Mouse (Mus musculus): ENCODE measurements around the gene Dcaf5. TPM values are rescaled to one million over a fixed set of nuclear protein-coding genes. Genes with fewer than 3 reads are reported as not detected.

Gene Dcaf5
- total RNA-seq, 2 experiments from 2014 or later: 70.9 to 74.1 TPM

GRCm38 (mm10) chr12:80410855-80411254 is 25.5 kb downstream of the Dcaf5 start:
- DNase-seq (ENCODE audit: low spot score in 2 of 2): no peak

DNA sequence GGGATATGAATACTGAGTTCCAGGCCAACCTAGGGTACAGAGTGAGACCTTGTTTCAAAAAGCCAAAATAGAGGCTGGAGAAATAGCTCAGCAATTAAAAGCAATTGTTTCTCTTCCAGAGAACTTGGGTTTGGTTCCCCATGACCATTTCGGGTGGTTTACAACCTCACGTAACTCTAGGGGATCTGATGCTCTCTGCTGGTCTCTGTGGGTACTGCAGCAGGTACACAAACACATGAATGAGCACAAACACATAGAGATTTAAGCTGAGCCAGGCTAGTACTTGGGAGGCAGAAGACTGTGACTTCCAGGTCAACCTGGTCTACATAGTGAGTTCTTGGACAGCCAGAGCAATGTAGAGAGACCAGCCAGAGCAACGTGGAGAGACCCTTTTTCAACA is 28.6 kb downstream of the Dcaf5 start:
- peak in 1 of 2 experiments; percentile 25 for DNase-seq (ENCODE audit: low spot score in 2 of 2)

- DNase-seq (ENCODE audit: low spot score in 2 of 2): peak in 1 of 2 experiments; percentile 25
These were observed 29.8 kb downstream of the Dcaf5 start for GRCm38 (mm10) chr12:80406650-80407049.

- no peak for DNase-seq (ENCODE audit: low spot score in 2 of 2)
These were observed 32.3 kb downstream of the Dcaf5 start for GRCm38 (mm10) chr12:80404139-80404538.

GRCm38 (mm10) chr12:80399147-80399546 is 37.3 kb downstream of the Dcaf5 start:
- no peak for DNase-seq (ENCODE audit: low spot score in 2 of 2)

DNA sequence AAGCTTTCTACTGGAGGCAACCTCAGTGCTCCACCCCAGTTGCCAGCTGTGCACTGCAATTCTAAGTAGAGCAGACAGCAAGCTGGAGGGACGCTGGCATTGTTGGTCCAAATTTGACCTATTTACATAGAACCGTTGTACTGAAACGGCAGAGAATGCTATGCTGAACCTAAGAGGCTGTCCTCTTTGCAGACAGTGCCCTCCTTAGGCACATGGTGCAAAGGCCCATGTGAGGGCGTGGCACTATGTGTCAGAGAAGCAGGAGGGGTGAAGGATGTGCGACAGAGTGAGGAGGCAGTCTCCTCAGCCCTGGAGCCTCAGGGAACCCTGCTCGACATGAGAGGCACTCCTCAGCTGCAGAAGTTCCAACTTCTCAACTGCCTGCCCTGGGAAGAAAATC is 40.0 kb downstream of the Dcaf5 start:
- no peak for DNase-seq (ENCODE audit: low spot score in 2 of 2)

DNA sequence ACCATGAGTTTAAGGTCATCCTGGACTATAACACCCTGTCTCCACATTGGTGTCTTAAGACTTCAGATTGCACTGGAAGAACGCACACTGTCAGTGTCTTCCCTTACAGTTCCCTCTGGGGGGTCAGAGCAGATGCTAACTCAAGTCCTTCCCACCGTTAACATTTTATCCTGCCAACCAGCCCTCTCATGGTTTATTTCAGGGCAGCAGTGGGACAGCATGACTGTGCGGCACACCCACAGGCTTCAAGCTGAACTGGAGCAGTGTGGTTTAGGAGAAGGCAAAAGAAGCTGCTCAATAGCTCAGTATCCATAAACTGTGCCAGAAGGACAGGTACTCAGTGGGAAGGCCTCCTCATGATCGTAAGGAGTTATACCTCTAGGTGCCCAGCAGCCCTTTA is 41.1 kb downstream of the Dcaf5 start:
- DNase-seq (ENCODE audit: low spot score in 2 of 2): peak; percentile 52 to 56

GRCm38 (mm10) chr12:80394045-80394444 is 42.4 kb downstream of the Dcaf5 start:
- DNase-seq (ENCODE audit: low spot score in 2 of 2): no peak

GRCm38 (mm10) chr12:80389448-80389847 is 47.0 kb downstream of the Dcaf5 start:
- DNase-seq (ENCODE audit: low spot score in 2 of 2): no peak

DNA sequence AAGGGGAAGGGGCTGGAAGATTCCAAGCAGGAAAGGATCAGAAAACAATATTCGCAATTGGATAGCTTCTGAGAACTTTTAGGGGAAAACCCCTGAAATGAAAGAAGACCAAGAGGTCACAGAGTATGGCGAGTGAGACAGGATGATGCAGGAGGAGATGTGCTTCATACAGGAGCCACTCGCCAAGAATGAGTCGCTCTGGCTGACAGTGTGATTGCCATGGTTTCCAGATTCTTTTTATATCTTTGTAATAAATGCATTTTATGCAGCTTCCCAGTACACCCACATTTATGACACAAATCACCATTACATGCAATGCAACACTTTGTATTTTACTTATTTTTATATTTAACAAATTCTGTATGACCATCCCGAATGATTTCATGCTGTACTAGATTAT is 49.1 kb downstream of the Dcaf5 start:
- no peak for DNase-seq (ENCODE audit: low spot score in 2 of 2)

GRCm38 (mm10) chr12:80385361-80385760 is 51.0 kb downstream of the Dcaf5 start:
- no peak for DNase-seq (ENCODE audit: low spot score in 2 of 2)

DNA sequence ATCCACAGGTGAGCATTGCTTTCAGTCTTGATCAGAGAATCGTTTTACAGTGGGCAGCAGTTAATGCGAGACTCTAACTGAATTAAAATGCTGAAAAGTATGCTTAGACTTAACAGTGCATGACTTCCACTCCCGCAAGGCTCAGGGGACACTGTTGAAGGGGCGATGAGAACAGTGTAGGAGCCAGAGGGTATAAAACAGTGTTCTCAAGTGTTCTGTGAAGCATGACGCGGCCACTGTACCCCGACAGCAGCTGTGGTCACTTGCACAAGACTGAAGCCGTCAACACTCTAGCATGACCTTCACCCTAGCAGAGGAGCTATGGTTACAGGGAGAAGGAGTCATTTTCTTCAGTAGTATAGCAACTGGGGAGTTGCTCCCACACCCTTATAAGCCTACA is 52.9 kb downstream of the Dcaf5 start:
- no peak for DNase-seq (ENCODE audit: low spot score in 2 of 2)

- no peak for DNase-seq (ENCODE audit: low spot score in 2 of 2)
These were observed 53.6 kb downstream of the Dcaf5 start for GRCm38 (mm10) chr12:80382794-80383193.

GRCm38 (mm10) chr12:80379831-80380457 is 56.5 kb downstream of the Dcaf5 start:
- DNase-seq (ENCODE audit: low spot score in 2 of 2): peak in 1 of 2 experiments; percentile 31

DNA sequence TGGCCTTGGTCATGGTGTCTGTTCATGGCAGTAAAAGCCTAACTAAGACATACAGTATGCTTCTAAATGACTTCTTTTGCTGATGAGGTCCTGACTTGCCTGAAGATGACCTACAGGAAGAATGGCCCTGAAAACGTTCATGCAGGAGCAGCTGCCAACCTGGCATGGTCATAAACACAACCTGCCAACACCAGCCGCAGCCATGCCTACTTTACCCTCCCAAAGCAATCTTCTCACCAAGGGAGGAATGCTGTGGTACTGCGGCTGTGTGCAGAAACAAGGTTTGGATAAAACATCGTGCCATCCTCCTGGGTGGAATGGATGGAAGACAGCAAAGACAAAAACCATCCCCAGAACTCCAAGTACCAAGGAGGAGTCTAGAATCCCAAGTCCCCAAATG is 57.0 kb downstream of the Dcaf5 start:
- no peak for DNase-seq (ENCODE audit: low spot score in 2 of 2)

DNA sequence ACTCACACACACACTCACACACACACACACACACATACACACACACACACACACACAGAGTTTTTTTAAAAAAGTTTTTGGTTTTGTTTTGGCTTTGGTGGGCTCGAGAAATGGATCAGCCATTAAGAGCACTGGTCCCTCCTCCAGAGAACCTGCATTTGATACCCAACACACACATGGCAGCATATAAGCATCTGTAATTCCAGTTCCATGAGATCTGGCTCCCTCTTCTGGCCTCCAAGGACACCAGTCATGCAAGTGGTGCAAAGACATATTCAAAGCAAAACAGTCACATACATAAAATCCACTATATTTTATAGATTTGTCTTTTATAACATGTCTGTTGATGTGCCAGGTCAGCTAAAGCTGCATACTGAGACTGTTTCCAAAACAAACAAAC is 58.8 kb downstream of the Dcaf5 start:
- DNase-seq (ENCODE audit: low spot score in 2 of 2): no peak

GRCm38 (mm10) chr12:80375721-80376120 is 60.7 kb downstream of the Dcaf5 start:
- no peak for DNase-seq (ENCODE audit: low spot score in 2 of 2)

- no peak for DNase-seq (ENCODE audit: low spot score in 2 of 2)
These were observed 61.7 kb downstream of the Dcaf5 start for GRCm38 (mm10) chr12:80374736-80375135.

GRCm38 (mm10) chr12:80372946-80373345 is 63.5 kb downstream of the Dcaf5 start:
- DNase-seq (ENCODE audit: low spot score in 2 of 2): no peak

DNA sequence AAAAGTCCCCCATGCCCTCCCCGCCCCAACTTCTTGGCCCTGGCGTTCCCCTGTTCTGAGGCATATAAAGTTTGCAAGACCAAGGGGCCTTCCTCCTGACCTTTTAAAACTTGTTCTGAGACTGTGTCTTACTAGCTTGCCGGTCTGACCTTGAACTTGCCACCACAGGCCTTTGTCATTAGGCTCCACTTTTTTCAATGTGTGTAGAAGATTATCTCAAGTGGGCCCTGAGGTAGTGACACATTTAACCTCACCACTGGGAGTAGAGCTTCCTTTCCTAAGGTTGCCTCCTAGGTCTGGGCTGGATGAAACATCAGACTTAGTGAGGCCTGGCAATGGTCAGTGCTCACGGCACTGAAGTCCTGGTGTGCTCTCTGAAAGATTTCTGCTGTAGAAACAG is 69.2 kb downstream of the Dcaf5 start:
- DNase-seq (ENCODE audit: low spot score in 2 of 2): no peak

DNA sequence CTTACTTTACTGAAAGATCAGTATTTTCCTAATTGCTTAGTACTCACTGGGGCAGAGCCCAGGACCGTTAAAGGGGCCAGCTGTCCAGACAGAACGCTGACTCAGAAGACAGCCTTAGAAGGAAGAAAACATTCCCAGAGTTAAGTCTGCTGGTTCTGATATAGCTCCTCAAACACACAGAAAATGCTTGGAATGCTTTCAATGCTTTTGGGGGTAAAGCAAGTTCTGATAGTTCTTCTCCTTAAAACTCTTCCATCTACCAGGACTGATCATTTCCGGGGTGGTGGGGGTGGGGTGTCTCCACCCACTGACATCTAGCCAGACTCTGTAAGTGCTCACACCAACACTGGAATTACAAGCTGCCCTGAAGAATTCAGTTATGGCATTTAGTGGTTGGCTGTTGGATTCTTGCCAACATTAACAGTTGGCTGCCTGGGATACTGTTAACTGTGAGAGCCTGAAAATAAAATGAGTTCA is 70.4 kb downstream of the Dcaf5 start:
- DNase-seq (ENCODE audit: low spot score in 2 of 2): peak in 1 of 2 experiments; percentile 48

GRCm38 (mm10) chr12:80365345-80365744 is 71.1 kb downstream of the Dcaf5 start:
- DNase-seq (ENCODE audit: low spot score in 2 of 2): no peak

DNA sequence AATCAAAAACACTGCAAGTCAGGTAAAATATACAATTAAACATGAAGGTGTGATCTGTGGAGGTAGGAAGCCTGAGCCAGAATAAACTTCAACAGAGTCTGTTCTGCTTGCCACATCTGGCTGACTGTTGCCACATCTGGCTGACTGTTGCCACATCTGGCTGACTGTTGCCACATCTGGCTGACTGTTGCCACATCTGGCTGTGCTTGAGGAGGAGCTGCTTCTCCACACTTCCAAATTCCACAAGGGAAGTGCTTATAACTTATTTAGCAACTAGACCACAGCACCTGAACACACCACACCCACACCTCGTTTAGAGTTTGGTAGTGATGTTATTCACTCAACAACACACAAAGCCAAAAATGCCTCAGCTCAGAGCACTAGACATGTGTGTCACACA is 74.7 kb downstream of the Dcaf5 start:
- DNase-seq (ENCODE audit: low spot score in 2 of 2): no peak
